Mouse (Mus musculus): Measurements from ENCODE around the gene Armc12.

DNA sequence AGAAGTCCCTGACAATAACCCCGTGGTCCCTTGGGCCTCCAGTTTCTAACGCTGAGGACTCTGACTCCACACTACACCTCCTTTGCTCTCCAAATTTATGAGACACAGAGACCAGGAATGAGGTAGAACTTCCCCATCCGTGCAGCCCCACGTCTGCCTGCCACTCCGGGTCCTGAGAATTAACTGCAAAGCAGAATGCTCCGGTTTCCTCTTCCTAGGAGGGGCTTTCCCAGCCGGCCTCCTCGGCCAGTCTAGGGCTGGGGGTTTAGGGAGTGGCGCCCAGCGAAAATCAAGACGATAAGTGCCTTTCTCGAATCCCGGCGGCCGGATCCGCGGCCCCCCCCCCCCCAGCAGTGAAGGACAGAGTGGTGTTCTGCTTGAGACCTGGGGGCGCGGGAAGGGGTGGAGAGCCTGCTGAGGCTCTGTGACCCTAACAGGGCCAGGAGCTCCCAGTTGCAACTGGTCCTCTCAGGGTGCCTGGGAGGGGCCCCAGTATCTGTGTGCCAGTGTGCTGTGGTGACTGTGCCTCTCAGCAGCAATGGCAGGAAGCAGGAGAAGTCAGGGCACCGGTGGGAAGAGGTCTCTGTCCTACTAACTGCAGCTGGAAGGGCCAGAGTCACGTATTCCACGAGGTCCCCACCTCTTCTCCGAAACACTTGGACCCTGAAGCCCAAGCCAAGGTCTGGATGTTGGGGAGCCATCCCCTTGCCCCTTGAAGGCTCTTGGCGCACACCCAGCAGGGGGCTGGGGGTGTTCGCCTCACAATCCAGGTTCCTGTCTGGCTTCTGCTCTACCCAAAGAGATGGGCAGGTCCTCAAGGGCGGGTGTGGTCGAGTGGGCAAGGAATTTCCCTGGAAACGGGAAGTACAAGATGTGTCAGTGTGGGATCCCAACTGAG, 19.9 kb upstream of the Armc12 start:
- TF ChIP-seq CTCF (IDR thresholded peaks at IDR 0.05; ENCODE audit: extremely low read depth, insufficient read length, insufficient replicate concordance, low read depth, low read length) (no peak), POLR2A (IDR thresholded peaks at IDR 0.05; ENCODE audit: low read depth, low read length) (no peak)

All from small intestine, adult 2 months (tissue).